Mouse (Mus musculus) cerebellum, adult 2 months (tissue): ENCODE measurements around the gene Atg5.

ENCODE experiments used
- CTCF ChIP-seq: fragments of 200-500 bp; IDR thresholded peaks from 2 replicates; pipeline ENCODE4 v1.5.1; 2011; ENCODE audit warnings: low read depth, mild to moderate bottlenecking, control low read depth, low read length, moderate library complexity, borderline replicate concordance; ENCODE audit not compliant: insufficient read depth
- POLR2A ChIP-seq: fragments of 200-500 bp; IDR thresholded peaks from 2 replicates; pipeline ENCODE4 v1.6.1; 2011; ENCODE audit warnings: low read length, control low read depth, borderline replicate concordance; ENCODE audit not compliant: insufficient read depth

DNA sequence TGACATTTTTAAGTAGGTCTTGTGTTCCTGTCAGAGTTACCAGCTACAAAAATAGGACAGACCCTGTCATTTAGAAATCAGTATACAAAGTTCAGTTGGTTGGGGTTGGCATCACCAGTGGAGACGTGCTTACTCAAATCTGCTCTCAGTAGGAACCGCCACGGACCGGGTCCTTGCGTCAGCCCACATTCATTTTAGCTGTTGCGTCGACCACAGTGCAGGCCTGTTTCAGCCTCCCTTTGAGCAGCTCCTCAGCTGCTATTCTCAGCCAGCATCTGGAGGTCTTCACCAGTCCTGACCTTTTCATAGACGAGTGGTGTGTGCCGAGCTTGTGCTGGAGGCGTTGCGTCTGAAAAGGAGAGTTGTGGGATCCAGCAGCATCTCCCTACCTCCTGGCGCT lies 98.9 kb downstream of the Atg5 start:
- TF ChIP-seq POLR2A, result no peak
- TF ChIP-seq CTCF, result no peak
